Comparison of ENCODE assay signal across 27 mouse cellular contexts in the genomic region with DNA sequence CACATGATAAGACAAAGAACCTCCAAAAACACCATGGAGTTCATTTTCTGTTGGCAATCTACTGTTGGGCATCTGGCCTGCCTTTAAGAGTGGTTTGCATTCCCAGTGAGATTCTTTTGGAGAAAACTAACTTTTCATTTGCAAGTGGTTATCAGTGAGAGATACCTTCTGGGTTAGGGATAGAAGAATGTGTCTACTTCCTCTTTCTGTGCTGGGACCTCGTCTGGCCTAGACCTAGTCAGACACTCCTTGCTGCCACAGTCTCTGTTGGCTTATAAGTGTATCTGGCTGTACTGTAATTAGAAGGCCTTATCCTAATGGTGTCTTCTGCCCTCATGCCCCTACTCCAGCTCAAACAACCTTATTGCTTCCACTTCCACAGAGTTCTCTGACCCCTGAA.
DNase-seq lines count a peak whose midpoint lies in the region; ATAC-seq and TF ChIP-seq lines count a peak whose summit lies in the region.
"Had no signal": no experiment of that assay in that cellular context is flagged by ENCODE, and none has a peak within 500 bp of the region (broad histone marks: within the 10 kb centered on the region; RNA-seq: fewer than 3 reads in every experiment).

No protein-coding gene starts in this region.

- 55% methylated on average over 1 of the region's 1 CpGs for WGBS in kidney, embryonic 14.5 days

- H3K4me3 ChIP-seq in CH12.LX (replicated peaks in 1 of 3; ENCODE audit: low read depth in 2 of 3, low read length in 2 of 3, poor library complexity in 1 of 3), result no peak overlapping the region
- no peak overlapping the region for H3K4me3 ChIP-seq in kidney, embryonic 14.5 days (ENCODE audit: low read length)
- H3K4me3 ChIP-seq: forebrain, embryonic 10.5 days; forebrain, embryonic 13.5 days; gastrocnemius, adult 2 months; heart, embryonic 12.5 days; heart, embryonic 15.5 days; hindbrain, embryonic 12.5 days; hindbrain, embryonic 15.5 days had no signal

- no peaks in the 10 kb centered on the region for H3K79me2 ChIP-seq in CH12.LX (replicated peaks; ENCODE audit: control insufficient read depth, extremely low read depth, insufficient read depth, poor library complexity, severe bottlenecking)

- in situ Hi-C loops in CH12.LX (cut with MboI; ENCODE audit: low pct_ligation_motif_present, low pct_unique_long_range_greater_than_20kb, low sequenced_read_pairs), result no loop called here

- H3K27ac ChIP-seq in CH12.LX (ENCODE audit: insufficient read depth, low read depth), result no peak overlapping the region
- H3K27ac ChIP-seq in kidney, embryonic 14.5 days (ENCODE audit: low read depth, low read length), result no peak overlapping the region
- H3K27ac ChIP-seq: forebrain, embryonic 10.5 days; forebrain, embryonic 13.5 days; gastrocnemius, adult 2 months; heart, embryonic 15.5 days; hindbrain, embryonic 12.5 days; hindbrain, embryonic 15.5 days had no signal

- TF ChIP-seq RAD21 in CH12.LX (IDR thresholded peaks at IDR 0.05; ENCODE audit: low read depth, low read length), result no peak

- peaks cover 0 to 11% of the 10 kb centered on the region in 2 experiments; a peak in 2 of 4 replicates for H3K4me1 ChIP-seq in CH12.LX (ENCODE audit: control insufficient read depth in 1 of 2, insufficient read depth in 2 of 2)
- H3K4me1 ChIP-seq in kidney, embryonic 14.5 days (ENCODE audit: control insufficient read depth, insufficient read depth, low read length), result no peaks in the 10 kb centered on the region
- H3K4me1 ChIP-seq: forebrain, embryonic 10.5 days; forebrain, embryonic 13.5 days; heart, embryonic 12.5 days; heart, embryonic 15.5 days; hindbrain, embryonic 12.5 days; hindbrain, embryonic 15.5 days had no signal

- no peak for TF ChIP-seq EP300 in CH12.LX (IDR thresholded peaks at IDR 0.05; ENCODE audit: low read length)

- TF ChIP-seq CTCF in CH12.LX (conservative IDR thresholded peaks at IDR 0.05 in 1 of 2, IDR thresholded peaks at IDR 0.05 in 1 of 2; ENCODE audit: low read depth in 2 of 2, low read length in 2 of 2), result no peak

- TF ChIP-seq POLR2A in CH12.LX (IDR thresholded peaks at IDR 0.05; ENCODE audit: low read depth, low read length), result no peak

- no peaks in the 10 kb centered on the region for H3K9me3 ChIP-seq in CH12.LX (replicated peaks; ENCODE audit: low read length)
- H3K9me3 ChIP-seq in kidney, embryonic 14.5 days (ENCODE audit: control insufficient read depth, low read length), result no peaks in the 10 kb centered on the region
- H3K9me3 ChIP-seq: forebrain, embryonic 10.5 days; forebrain, embryonic 13.5 days; heart, embryonic 15.5 days; hindbrain, embryonic 12.5 days; hindbrain, embryonic 15.5 days had no signal

- peak; percentile 17 for DNase-seq in CH12.LX (ENCODE audit: extremely low read depth)
- DNase-seq in frontal cortex, adult 2 months (ENCODE audit: extremely low spot score in 1 of 2, low spot score in 1 of 2), result no peak
- DNase-seq in layer of hippocampus, postnatal 14 days (ENCODE audit: low spot score in 2 of 2), result no peak
- no peak for DNase-seq in cerebellum, adult 9-10 months
- DNase-seq: adrenal gland, postnatal 10 days; adrenal gland, postnatal 36 days; B cell, adult 2 months; cerebellum, adult 18-20 months; cerebellum, adult 9-11 months; cerebellum, postnatal 25 days; gastrocnemius, adult 2 months; gastrocnemius, postnatal 14 days; heart, adult 18-20 months; heart, postnatal 10 days; heart, postnatal 36 days had no signal

- no peaks in the 10 kb centered on the region for H3K27me3 ChIP-seq in CH12.LX (replicated peaks)
- H3K27me3 ChIP-seq in kidney, embryonic 14.5 days (ENCODE audit: control insufficient read depth, insufficient read depth, low read length), result no peaks in the 10 kb centered on the region
- H3K27me3 ChIP-seq: forebrain, embryonic 13.5 days; heart, embryonic 12.5 days; heart, embryonic 15.5 days; hindbrain, embryonic 12.5 days; hindbrain, embryonic 15.5 days; Patski had no signal

- peak; percentile 87 for ATAC-seq in common myeloid progenitor, adult 5-6 weeks (replicated peaks; ENCODE audit: low read depth, poor library complexity, severe bottlenecking)
- ATAC-seq in megakaryocyte, adult 5-6 weeks (ENCODE audit: poor library complexity, severe bottlenecking), result peak; percentile 55
- ATAC-seq in kidney, embryonic 14.5 days (ENCODE audit: low FRiP score, low TSS enrichment), result no peak
- ATAC-seq: forebrain, embryonic 13.5 days; forebrain, embryonic 16.5 days; intestine, postnatal 0 days; Patski had no signal

- H3K36me3 ChIP-seq in CH12.LX (replicated peaks in 1 of 2; ENCODE audit: control insufficient read depth in 1 of 2, insufficient read depth in 1 of 2, low read length in 1 of 2), result no peaks in the 10 kb centered on the region
- no peaks in the 10 kb centered on the region for H3K36me3 ChIP-seq in kidney, embryonic 14.5 days (ENCODE audit: control insufficient read depth, insufficient read depth, low read length)
- H3K36me3 ChIP-seq: forebrain, embryonic 10.5 days; heart, embryonic 12.5 days; heart, embryonic 15.5 days; hindbrain, embryonic 12.5 days; hindbrain, embryonic 15.5 days had no signal

- H3K9ac ChIP-seq in CH12.LX (ENCODE audit: insufficient read depth, low read depth), result no peak overlapping the region
- H3K9ac ChIP-seq in kidney, embryonic 14.5 days (ENCODE audit: low read depth, low read length), result no peak overlapping the region
- H3K9ac ChIP-seq: forebrain, embryonic 13.5 days; heart, embryonic 12.5 days; heart, embryonic 15.5 days; hindbrain, embryonic 12.5 days; hindbrain, embryonic 15.5 days had no signal

- dilution Hi-C loops in CH12.LX (cut with MboI; ENCODE audit: extremely low pct_ligation_motif_present, extremely low pct_unique_long_range_greater_than_20kb, low sequenced_read_pairs), result no loop called here

- H3K4me2 ChIP-seq in CH12.LX (ENCODE audit: insufficient read depth, low read depth, poor library complexity, severe bottlenecking), result no peak overlapping the region
- H3K4me2 ChIP-seq in kidney, embryonic 14.5 days (replicated peaks; ENCODE audit: low read depth, low read length), result no peak overlapping the region
- H3K4me2 ChIP-seq: forebrain, embryonic 13.5 days; heart, embryonic 12.5 days; heart, embryonic 15.5 days; hindbrain, embryonic 12.5 days; hindbrain, embryonic 15.5 days had no signal

TF ChIP-seq in CH12.LX, 34 proteins besides CTCF, POLR2A, EP300 and RAD21:
- TF ChIP-seq MAZ (IDR thresholded peaks at IDR 0.05; ENCODE audit: low read depth, low read length) (no peak), IRF4 (IDR thresholded peaks at IDR 0.05; ENCODE audit: low read depth, low read length) (no peak), GABPA (IDR thresholded peaks at IDR 0.05; ENCODE audit: insufficient replicate concordance, low read depth, low read length) (no peak), KAT2A (IDR thresholded peaks at IDR 0.05; ENCODE audit: insufficient replicate concordance, low read length) (no peak), RCOR1 (conservative IDR thresholded peaks at IDR 0.05; ENCODE audit: low read depth, low read length) (no peak), E2F4 (IDR thresholded peaks at IDR 0.05; ENCODE audit: insufficient replicate concordance, low read depth, low read length) (no peak), UBTF (IDR thresholded peaks at IDR 0.05; ENCODE audit: low read depth, low read length) (no peak), CHD1 (IDR thresholded peaks at IDR 0.05; ENCODE audit: low read depth, low read length) (no peak), TCF12 (IDR thresholded peaks at IDR 0.05; ENCODE audit: low read depth, low read length) (no peak), MXI1 (IDR thresholded peaks at IDR 0.05; ENCODE audit: low read depth, low read length) (no peak), ZMIZ1 (IDR thresholded peaks at IDR 0.05; ENCODE audit: low read depth, low read length) (no peak), MAFK (IDR thresholded peaks at IDR 0.05; ENCODE audit: insufficient replicate concordance, low read length) (no peak), SMC3 (IDR thresholded peaks at IDR 0.05; ENCODE audit: low read depth, low read length) (no peak), NELFE (IDR thresholded peaks at IDR 0.05; ENCODE audit: low read depth, low read length) (no peak)
